Mouse (Mus musculus) thymus, adult 2 months (tissue): ENCODE results near the gene Pla2g4e. TPM values are rescaled to one million over a fixed set of nuclear protein-coding genes. Genes with fewer than 3 reads are reported as not detected.
"Not testable (repeated sequence)": the region's sequence is repeated elsewhere in the genome, so short reads cannot be mapped to it uniquely, and the experiment has no call there.

Experiments used
- DNase-seq: peaks from one replicate; pipeline ENCODE4 v3.0.0; 2021
- H3K27ac ChIP-seq: fragments of 200-500 bp; 2 replicates; pipeline ENCODE4 v1.5.1; 2012; ENCODE audit warnings: low read length, control low read depth; ENCODE audit not compliant: control insufficient read depth, insufficient read depth
- H3K27me3 ChIP-seq: fragments of 200-500 bp; 2 replicates; pipeline ENCODE4 v1.6.1; 2012; ENCODE audit warnings: mild to moderate bottlenecking, low read length, moderate library complexity, mixed read lengths; ENCODE audit not compliant: control insufficient read depth, insufficient read depth
- H3K36me3 ChIP-seq: fragments of 200-500 bp; 2 replicates; pipeline ENCODE4 v1.6.1; 2012; ENCODE audit warnings: mild to moderate bottlenecking, low read length, moderate library complexity; ENCODE audit not compliant: control insufficient read depth, insufficient read depth
- H3K4me1 ChIP-seq: fragments of 200-500 bp; replicated peaks from 2 replicates; pipeline ENCODE4 v1.6.1; 2012; ENCODE audit warnings: low read length; ENCODE audit not compliant: control insufficient read depth, insufficient read depth
- H3K4me3 ChIP-seq: fragments of 200-500 bp; 2 replicates; pipeline ENCODE4 v1.5.1; 2012; ENCODE audit warnings: mild to moderate bottlenecking, low read length, control low read depth, moderate library complexity; ENCODE audit not compliant: control insufficient read depth, insufficient read depth
- CTCF ChIP-seq: fragments of 200-500 bp; IDR thresholded peaks from 2 replicates; pipeline ENCODE4 v1.5.1; 2012; ENCODE audit warnings: mild to moderate bottlenecking, control low read depth, low read length, moderate library complexity, borderline replicate concordance; ENCODE audit not compliant: control insufficient read depth, poor library complexity, insufficient read depth; ENCODE audit errors: extremely low read depth
- POLR2A ChIP-seq: fragments of 200-500 bp; IDR thresholded peaks from 2 replicates; pipeline ENCODE4 v1.6.1; 2012; ENCODE audit warnings: mild to moderate bottlenecking, low read length, control low read depth, moderate library complexity; ENCODE audit not compliant: control insufficient read depth, poor library complexity, insufficient read depth; ENCODE audit errors: extremely low read depth
- WGBS: fragments of 180-500 bp; shearing (Covaris S2); methylation state at CpG from one replicate; pipeline ENCODE4 v1.1.7; 2018; 5-methylcytosine and 5-hydroxymethylcytosine counted together
- polyA plus RNA-seq: library from polyadenylated mRNA; depleted of rRNA; stranded (reverse); fragments of >200 nt; gene quantifications from 2 replicates; pipeline ENCODE4 v1.2.3, GENCODE M21; 2012

Gene Pla2g4e
- polyA plus RNA-seq, 1 experiment, result 0.61 TPM

DNA sequence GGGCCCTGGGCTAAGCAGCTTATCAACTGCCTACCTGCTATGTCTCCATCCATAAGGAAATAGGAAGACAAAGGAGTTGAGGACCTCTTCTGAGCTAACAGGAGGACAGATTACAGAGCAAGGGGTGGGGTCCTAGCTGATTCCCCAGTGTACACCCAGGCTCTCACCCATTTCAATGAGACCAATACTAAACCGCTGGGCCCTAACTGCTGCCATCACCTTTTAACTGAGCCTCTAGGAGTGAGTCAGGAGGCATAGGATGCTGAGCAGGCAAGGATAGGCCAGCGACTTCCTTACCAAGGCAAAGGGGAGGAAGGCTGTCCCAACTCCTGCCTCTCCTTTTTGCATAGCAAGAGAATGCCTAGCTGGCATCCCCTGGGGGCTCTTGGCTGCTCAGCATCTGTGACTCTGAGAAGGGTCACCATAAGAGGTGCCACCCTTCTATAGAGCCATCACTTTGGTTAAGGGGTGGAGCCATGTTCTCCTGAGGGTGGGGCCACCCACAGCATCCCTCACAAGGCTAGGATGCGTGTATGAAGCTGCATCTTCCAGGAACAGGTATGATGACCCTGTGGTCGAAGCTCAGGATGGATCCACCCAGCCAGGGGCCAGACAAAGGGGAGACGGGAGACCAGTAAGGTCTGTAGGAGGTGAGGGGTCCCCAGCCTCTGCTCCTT lies 2.2 kb downstream of the Pla2g4e start:
- Histone ChIP-seq H3K27me3 (peaks cover 4% of the 10 kb centered on the region; the same call in 1 of the 2 replicates), H3K36me3 (no peaks in the 10 kb centered on the region), H3K4me1 (no peaks in the 10 kb centered on the region), H3K27ac (no peak overlapping the region), H3K4me3 (no peak overlapping the region)
- WGBS, result 80% methylated on average over 5 of the region's 5 CpGs
- DNase-seq, result no peak
- no peak for TF ChIP-seq POLR2A

- H3K4me1 ChIP-seq, DNase-seq, H3K27ac ChIP-seq, H3K27me3 ChIP-seq, H3K4me3 ChIP-seq, H3K36me3 ChIP-seq: not testable (repeated sequence)
- 87% methylated on average over 9 of the region's 9 CpGs for WGBS
Observed at GRCm38 (mm10) chr2:120238733-120239132, 6.4 kb downstream of the Pla2g4e start.

- DNase-seq, result no peak
- H3K27me3 ChIP-seq, result no peaks in the 10 kb centered on the region; the same call in 1 of the 2 replicates
- H3K36me3 ChIP-seq, result no peaks in the 10 kb centered on the region
- TF ChIP-seq CTCF (no peak), POLR2A (no peak)
- H3K27ac ChIP-seq, result no peak overlapping the region
- H3K4me3 ChIP-seq, result no peak overlapping the region
- no peaks in the 10 kb centered on the region for H3K4me1 ChIP-seq
- WGBS, result 72% methylated on average over 5 of the region's 5 CpGs
Observed at GRCm38 (mm10) chr2:120237784-120238183, 7.4 kb downstream of the Pla2g4e start.

GRCm38 (mm10) chr2:120235947-120236640 lies 9.0 kb downstream of the Pla2g4e start:
- H3K4me1 ChIP-seq, result no peaks in the 10 kb centered on the region
- 93% methylated on average over 3 of the region's 3 CpGs for WGBS
- H3K27ac ChIP-seq, result no peak overlapping the region
- no peaks in the 10 kb centered on the region for H3K36me3 ChIP-seq
- no peak for DNase-seq
- H3K27me3 ChIP-seq, result no peaks in the 10 kb centered on the region
- no peak overlapping the region for H3K4me3 ChIP-seq
- TF ChIP-seq CTCF (no peak), POLR2A (no peak)

- no peaks in the 10 kb centered on the region for H3K4me1 ChIP-seq
- H3K27ac ChIP-seq, result no peak overlapping the region
- no peak for TF ChIP-seq CTCF
- no peak for TF ChIP-seq POLR2A
- no peaks in the 10 kb centered on the region for H3K27me3 ChIP-seq
- no peaks in the 10 kb centered on the region for H3K36me3 ChIP-seq
- DNase-seq, result no peak
- WGBS, result 85% methylated on average over 3 of the region's 3 CpGs
- H3K4me3 ChIP-seq, result no peak overlapping the region
Observed at GRCm38 (mm10) chr2:120235381-120235780, 9.8 kb downstream of the Pla2g4e start.

DNA sequence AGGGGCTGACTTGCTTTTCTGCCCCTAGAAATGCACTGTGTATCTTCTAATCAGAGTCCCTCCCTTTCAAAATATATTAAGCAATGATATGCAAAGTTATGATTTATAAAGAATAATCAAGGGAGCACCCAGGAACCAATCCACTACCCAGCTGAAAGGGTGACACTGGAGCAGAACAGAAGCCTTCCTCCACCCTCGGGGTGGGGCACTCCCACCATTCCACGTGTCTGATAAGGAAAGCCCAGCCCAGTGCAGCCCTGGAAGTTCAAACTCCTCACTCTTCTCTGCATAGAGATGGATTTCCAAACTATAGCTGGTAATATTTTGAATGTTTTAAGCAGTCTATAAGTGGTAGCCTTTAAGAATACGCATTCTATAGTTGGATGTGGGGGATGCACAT lies 13.5 kb downstream of the Pla2g4e start:
- TF ChIP-seq CTCF (no peak), POLR2A (no peak)
- WGBS, result 59% methylated on average over 3 of the region's 3 CpGs
- H3K36me3 ChIP-seq, result no peaks in the 10 kb centered on the region

DNA sequence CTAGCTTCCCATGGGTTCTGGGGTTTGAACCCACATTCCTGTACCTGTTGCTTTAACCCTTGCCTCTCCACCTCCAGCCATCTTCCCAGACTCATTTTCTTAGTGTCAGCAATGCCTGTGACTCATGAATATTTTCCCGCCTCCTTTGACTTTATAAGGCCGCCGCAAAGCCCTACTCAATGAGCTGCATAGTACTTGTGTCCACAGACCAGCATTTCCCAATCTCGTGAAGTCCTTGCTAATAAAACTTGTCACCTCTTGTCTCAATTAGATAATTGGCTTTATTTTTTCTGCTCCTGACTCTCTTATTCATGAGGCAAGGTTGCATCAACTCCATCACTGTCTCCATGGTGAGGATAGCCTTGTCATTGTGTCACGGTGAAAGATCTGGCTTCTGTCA lies 30.5 kb downstream of the Pla2g4e start:
- no peak for DNase-seq
- H3K4me1 ChIP-seq, result no peaks in the 10 kb centered on the region
- no peaks in the 10 kb centered on the region for H3K36me3 ChIP-seq
- TF ChIP-seq POLR2A (no peak), CTCF (no peak)
- 95% methylated on average over 5 of the region's 5 CpGs for WGBS
- no peak overlapping the region for H3K4me3 ChIP-seq
- no peaks in the 10 kb centered on the region for H3K27me3 ChIP-seq
- H3K27ac ChIP-seq, result no peak overlapping the region

More for the DNA sequence above, 13.5 kb downstream of the Pla2g4e start:
- Histone ChIP-seq H3K27me3 (no peaks in the 10 kb centered on the region), H3K27ac (no peak overlapping the region), H3K4me3 (no peak overlapping the region), H3K4me1 (no peaks in the 10 kb centered on the region)
- DNase-seq, result no peak
